Mouse (Mus musculus) left cerebral cortex, postnatal 25 days (tissue): ENCODE data around the gene Crybg3. TPM values are rescaled to one million over a fixed set of nuclear protein-coding genes. Genes with fewer than 3 reads are reported as not detected.
A peak's percentile ranks its signal among the peaks of the same experiment; 100 is the strongest.

Experiments used
- DNase-seq, 2 experiments: peaks; one replicate each; pipeline ENCODE4 v3.0.0; 2022; ENCODE audit warnings: low spot score in 2 of 2, mixed read lengths in 1 of 2
- intact Hi-C: fragments of 180-260 bp; cut with DNase I; formaldehyde crosslinking; loops from one replicate; pipeline ENCODE4 v1.15.1; 2025
- total RNA-seq, 2 experiments: library from RNA; stranded (reverse); gene quantifications; 2 replicates each; pipeline ENCODE4 v1.2.3; 2021

Crybg3 gene
- total RNA-seq, 2 experiments from 2014 or later = 5.9 to 6.2 TPM

- DNase-seq = no peak
- intact Hi-C loops = loop anchor here (5.0 kb wide), 1 partner anchor 57 kb away; the partner anchor contains the start of gene Crybg3
Measured at GRCm38 (mm10) chr16:59545360-59545759, 55.4 kb downstream of the Crybg3 start.

- intact Hi-C loops = no loop called here
- no peak for DNase-seq
Measured at GRCm38 (mm10) chr16:59541382-59541781, 59.4 kb downstream of the Crybg3 start.

- intact Hi-C loops = no loop called here
- DNase-seq = no peak
Measured at GRCm38 (mm10) chr16:59540944-59541343, 59.8 kb downstream of the Crybg3 start.

GRCm38 (mm10) chr16:59535673-59536072 is 65.1 kb downstream of the Crybg3 start:
- no peak for DNase-seq
- intact Hi-C loops = no loop called here

- DNase-seq = no peak
- intact Hi-C loops = no loop called here
Measured at GRCm38 (mm10) chr16:59534349-59534748, 66.4 kb downstream of the Crybg3 start.

GRCm38 (mm10) chr16:59532561-59532960 is 68.2 kb downstream of the Crybg3 start:
- intact Hi-C loops = no loop called here
- DNase-seq = no peak

GRCm38 (mm10) chr16:59531243-59531642 is 69.5 kb downstream of the Crybg3 start:
- no peak for DNase-seq
- intact Hi-C loops = no loop called here

- DNase-seq = no peak
- intact Hi-C loops = no loop called here
Measured at GRCm38 (mm10) chr16:59529570-59529969, 71.2 kb downstream of the Crybg3 start.

- no peak for DNase-seq
- intact Hi-C loops = no loop called here
Measured at GRCm38 (mm10) chr16:59526939-59527338, 73.8 kb downstream of the Crybg3 start.

GRCm38 (mm10) chr16:59521752-59522423 is 78.9 kb downstream of the Crybg3 start:
- intact Hi-C loops = no loop called here
- DNase-seq = no peak

- intact Hi-C loops = no loop called here
- no peak for DNase-seq
Measured at GRCm38 (mm10) chr16:59517447-59518219, 83.1 kb downstream of the Crybg3 start.

- intact Hi-C loops = no loop called here
Measured at GRCm38 (mm10) chr16:59516965-59517364, 83.8 kb downstream of the Crybg3 start.

GRCm38 (mm10) chr16:59515169-59515568 is 85.6 kb downstream of the Crybg3 start:
- no peak for DNase-seq
- intact Hi-C loops = no loop called here

More at GRCm38 (mm10) chr16:59516965-59517364, 83.8 kb downstream of the Crybg3 start:
- DNase-seq = no peak

GRCm38 (mm10) chr16:59509830-59510229 is 90.9 kb downstream of the Crybg3 start:
- intact Hi-C loops = no loop called here
- no peak for DNase-seq

GRCm38 (mm10) chr16:59499180-59499579 is 101.6 kb downstream of the Crybg3 start:
- no peak for DNase-seq
- intact Hi-C loops = no loop called here

GRCm38 (mm10) chr16:59497947-59498346 is 102.8 kb downstream of the Crybg3 start:
- DNase-seq = no peak
- intact Hi-C loops = no loop called here

GRCm38 (mm10) chr16:59493199-59493598 is 107.6 kb downstream of the Crybg3 start:
- peak; percentile 7 to 10 for DNase-seq
- intact Hi-C loops = no loop called here

- intact Hi-C loops = no loop called here
- no peak for DNase-seq
Measured at GRCm38 (mm10) chr16:59487975-59488548, 112.7 kb downstream of the Crybg3 start.

- no peak for DNase-seq
Measured at GRCm38 (mm10) chr16:59487239-59487638, 113.5 kb downstream of the Crybg3 start.

GRCm38 (mm10) chr16:59477955-59478354 is 122.8 kb downstream of the Crybg3 start:
- intact Hi-C loops = no loop called here
- no peak for DNase-seq

More at GRCm38 (mm10) chr16:59487239-59487638, 113.5 kb downstream of the Crybg3 start:
- intact Hi-C loops = no loop called here
